Mouse (Mus musculus): Measurements from ENCODE around the gene Ifitm5. TPM values are rescaled to one million over a fixed set of nuclear protein-coding genes. Genes with fewer than 3 reads are reported as not detected.
"Not testable (repeated sequence)": the region's sequence is repeated elsewhere in the genome, so short reads cannot be mapped to it uniquely, and the experiment has no call there.

Gene Ifitm5
- polyA plus RNA-seq, 1 experiment from 2014 or later, result 179 TPM

- H3K4me3 ChIP-seq (ENCODE audit: low read depth, low read length), result not testable (repeated sequence)
- H3K4me2 ChIP-seq (ENCODE audit: low read depth, low read length), result peak overlapping the region; percentile 33
- H3K4me1 ChIP-seq (ENCODE audit: control insufficient read depth, insufficient read depth, low read length), result peaks cover 23% of the 10 kb centered on the region
Observed at GRCm38 (mm10) chr7:140968710-140969109, 18.6 kb upstream of the Ifitm5 start.

GRCm38 (mm10) chr7:140967862-140968591 is 17.9 kb upstream of the Ifitm5 start:
- peak overlapping the region; percentile 0; the same call in 1 of the 2 replicates for H3K4me3 ChIP-seq (ENCODE audit: low read depth, low read length)
- H3K27me3 ChIP-seq (replicated peaks; ENCODE audit: control insufficient read depth, insufficient read depth, low read length), result no peaks in the 10 kb centered on the region
- H3K4me1 ChIP-seq (ENCODE audit: control insufficient read depth, insufficient read depth, low read length), result peaks cover 17% of the 10 kb centered on the region
- ATAC-seq (ENCODE audit: low read depth) (peak; percentile 88; the same call in 1 of the 2 replicates), DNase-seq (ENCODE audit: low spot score) (peak; percentile 90)
- peak overlapping the region; percentile 33 for H3K4me2 ChIP-seq (ENCODE audit: low read depth, low read length)
- WGBS, result 10% methylated on average over 14 of the region's 14 CpGs
- H3K9ac ChIP-seq (ENCODE audit: low read depth, low read length), result 0 out of 2 replicates have a peak overlapping the region, but pooled peaks have one; percentile 9
- H3K36me3 ChIP-seq (ENCODE audit: control insufficient read depth, insufficient read depth, low read length), result no peaks in the 10 kb centered on the region
- H3K27ac ChIP-seq (replicated peaks; ENCODE audit: low read depth, low read length), result peak overlapping the region; percentile 67
- no peaks in the 10 kb centered on the region for H3K9me3 ChIP-seq (ENCODE audit: control insufficient read depth, low read length)

More at GRCm38 (mm10) chr7:140968710-140969109, 18.6 kb upstream of the Ifitm5 start:
- WGBS, result 31% methylated on average over 3 of the region's 3 CpGs
- not testable (repeated sequence) for H3K9me3 ChIP-seq (ENCODE audit: control insufficient read depth, low read length); ATAC-seq (ENCODE audit: low read depth); DNase-seq (ENCODE audit: low spot score); H3K27me3 ChIP-seq (replicated peaks; ENCODE audit: control insufficient read depth, insufficient read depth, low read length); H3K9ac ChIP-seq (ENCODE audit: low read depth, low read length); H3K36me3 ChIP-seq (ENCODE audit: control insufficient read depth, insufficient read depth, low read length); H3K27ac ChIP-seq (replicated peaks; ENCODE audit: low read depth, low read length)

- peak within 1 kb of the TSS; percentile 9; the same call in 1 of the 2 replicates for H3K9ac ChIP-seq (ENCODE audit: low read depth, low read length)
- peak within 1 kb of the TSS; percentile 67 for H3K27ac ChIP-seq (replicated peaks; ENCODE audit: low read depth, low read length)
- 82% methylated on average over 4 of the region's 4 CpGs for WGBS
- DNase-seq (ENCODE audit: low spot score) (no peak), ATAC-seq (ENCODE audit: low read depth) (no peak)
- peak within 1 kb of the TSS; percentile 0; the same call in 1 of the 2 replicates for H3K4me3 ChIP-seq (ENCODE audit: low read depth, low read length)
- H3K4me2 ChIP-seq (ENCODE audit: low read depth, low read length), result peak within 1 kb of the TSS; percentile 33; the same call in 1 of the 2 replicates
- H3K9me3 ChIP-seq (ENCODE audit: control insufficient read depth, low read length), result no peaks in the 10 kb centered on the region
- peaks cover 15% of the 10 kb centered on the region for H3K4me1 ChIP-seq (ENCODE audit: control insufficient read depth, insufficient read depth, low read length)
- no peaks in the 10 kb centered on the region for H3K36me3 ChIP-seq (ENCODE audit: control insufficient read depth, insufficient read depth, low read length)
- no peaks in the 10 kb centered on the region for H3K27me3 ChIP-seq (replicated peaks; ENCODE audit: control insufficient read depth, insufficient read depth, low read length)
Observed at GRCm38 (mm10) chr7:140966921-140967320, 16.8 kb upstream of the Ifitm5 start, which contains the start of gene Ifitm1. Gene Ifitm1 (plus strand): TSS chr7:140967221.

GRCm38 (mm10) chr7:140962733-140963132 is 12.6 kb upstream of the Ifitm5 start:
- no peak overlapping the region for H3K9ac ChIP-seq (ENCODE audit: low read depth, low read length)
- no peak overlapping the region for H3K4me3 ChIP-seq (ENCODE audit: low read depth, low read length)
- 66% methylated on average over 2 of the region's 2 CpGs for WGBS
- H3K9me3 ChIP-seq (ENCODE audit: control insufficient read depth, low read length), result no peaks in the 10 kb centered on the region
- no peaks in the 10 kb centered on the region for H3K27me3 ChIP-seq (replicated peaks; ENCODE audit: control insufficient read depth, insufficient read depth, low read length)
- ATAC-seq (ENCODE audit: low read depth) (no peak), DNase-seq (ENCODE audit: low spot score) (no peak)
- H3K36me3 ChIP-seq (ENCODE audit: control insufficient read depth, insufficient read depth, low read length), result no peaks in the 10 kb centered on the region
- peaks cover 5% of the 10 kb centered on the region for H3K4me1 ChIP-seq (ENCODE audit: control insufficient read depth, insufficient read depth, low read length)
- no peak overlapping the region for H3K4me2 ChIP-seq (ENCODE audit: low read depth, low read length)
- H3K27ac ChIP-seq (replicated peaks; ENCODE audit: low read depth, low read length), result no peak overlapping the region

GRCm38 (mm10) chr7:140961416-140961815 is 11.3 kb upstream of the Ifitm5 start:
- ATAC-seq (ENCODE audit: low read depth), result no peak
- H3K4me1 ChIP-seq (ENCODE audit: control insufficient read depth, insufficient read depth, low read length), result peaks cover 11% of the 10 kb centered on the region
- DNase-seq (ENCODE audit: low spot score), result no peak
- 46% methylated on average over 2 of the region's 2 CpGs for WGBS
- H3K9me3 ChIP-seq (ENCODE audit: control insufficient read depth, low read length), result no peaks in the 10 kb centered on the region
- no peak overlapping the region for H3K4me2 ChIP-seq (ENCODE audit: low read depth, low read length)
- no peaks in the 10 kb centered on the region for H3K36me3 ChIP-seq (ENCODE audit: control insufficient read depth, insufficient read depth, low read length)
- no peaks in the 10 kb centered on the region for H3K27me3 ChIP-seq (replicated peaks; ENCODE audit: control insufficient read depth, insufficient read depth, low read length)
- H3K9ac ChIP-seq (ENCODE audit: low read depth, low read length), result no peak overlapping the region
- no peak overlapping the region for H3K27ac ChIP-seq (replicated peaks; ENCODE audit: low read depth, low read length)
- H3K4me3 ChIP-seq (ENCODE audit: low read depth, low read length), result no peak overlapping the region

- Histone ChIP-seq H3K36me3 (ENCODE audit: control insufficient read depth, insufficient read depth, low read length) (no peaks in the 10 kb centered on the region), H3K27me3 (replicated peaks; ENCODE audit: control insufficient read depth, insufficient read depth, low read length) (no peaks in the 10 kb centered on the region), H3K4me1 (ENCODE audit: control insufficient read depth, insufficient read depth, low read length) (peaks cover 15% of the 10 kb centered on the region), H3K4me2 (ENCODE audit: low read depth, low read length) (no peak overlapping the region), H3K4me3 (ENCODE audit: low read depth, low read length) (no peak overlapping the region), H3K9ac (ENCODE audit: low read depth, low read length) (no peak overlapping the region), H3K27ac (replicated peaks; ENCODE audit: low read depth, low read length) (no peak overlapping the region), H3K9me3 (ENCODE audit: control insufficient read depth, low read length) (no peaks in the 10 kb centered on the region)
- 81% methylated on average over 5 of the region's 5 CpGs for WGBS
- DNase-seq (ENCODE audit: low spot score), result no peak
- ATAC-seq (ENCODE audit: low read depth), result no peak
Observed at GRCm38 (mm10) chr7:140960026-140960425, 9.9 kb upstream of the Ifitm5 start.

GRCm38 (mm10) chr7:140959181-140959901 is 9.2 kb upstream of the Ifitm5 start:
- peak; percentile 74 for DNase-seq (ENCODE audit: low spot score)
- no peak for ATAC-seq (ENCODE audit: low read depth)
- Histone ChIP-seq H3K4me3 (ENCODE audit: low read depth, low read length) (no peak overlapping the region), H3K4me1 (ENCODE audit: control insufficient read depth, insufficient read depth, low read length) (peaks cover 17% of the 10 kb centered on the region), H3K27ac (replicated peaks; ENCODE audit: low read depth, low read length) (no peak overlapping the region), H3K9ac (ENCODE audit: low read depth, low read length) (peak overlapping the region; percentile 20; the same call in 1 of the 2 replicates), H3K36me3 (ENCODE audit: control insufficient read depth, insufficient read depth, low read length) (no peaks in the 10 kb centered on the region), H3K4me2 (ENCODE audit: low read depth, low read length) (no peak overlapping the region), H3K27me3 (replicated peaks; ENCODE audit: control insufficient read depth, insufficient read depth, low read length) (no peaks in the 10 kb centered on the region), H3K9me3 (ENCODE audit: control insufficient read depth, low read length) (no peaks in the 10 kb centered on the region)
- WGBS, result 8% methylated on average over 9 of the region's 9 CpGs

GRCm38 (mm10) chr7:140956556-140956869 is 6.4 kb upstream of the Ifitm5 start:
- WGBS, result 27% methylated on average over 6 of the region's 6 CpGs
- Histone ChIP-seq H3K4me1 (ENCODE audit: control insufficient read depth, insufficient read depth, low read length) (peaks cover 36% of the 10 kb centered on the region), H3K9ac (ENCODE audit: low read depth, low read length) (peak overlapping the region; percentile 25; the same call in 1 of the 2 replicates), H3K4me3 (ENCODE audit: low read depth, low read length) (peak overlapping the region; percentile 56), H3K27me3 (replicated peaks; ENCODE audit: control insufficient read depth, insufficient read depth, low read length) (no peaks in the 10 kb centered on the region), H3K27ac (replicated peaks; ENCODE audit: low read depth, low read length) (peak overlapping the region; percentile 94), H3K4me2 (ENCODE audit: low read depth, low read length) (peak overlapping the region; percentile 79), H3K9me3 (ENCODE audit: control insufficient read depth, low read length) (no peaks in the 10 kb centered on the region), H3K36me3 (ENCODE audit: control insufficient read depth, insufficient read depth, low read length) (0 out of 2 replicates have a peak, but pooled peaks cover 10% of the 10 kb centered on the region)
- ATAC-seq (ENCODE audit: low read depth) (no peak), DNase-seq (ENCODE audit: low spot score) (no peak)
